Mouse (Mus musculus) left cerebral cortex, adult 2 months (tissue): ENCODE data around the gene Foxa3. TPM values are rescaled to one million over a fixed set of nuclear protein-coding genes. Genes with fewer than 3 reads are reported as not detected.
A peak's percentile ranks its signal among the peaks of the same experiment; 100 is the strongest.

Experiments
- DNase-seq, 2 experiments: peaks; one replicate each; pipeline ENCODE4 v3.0.0; 2021 to 2022; ENCODE audit warnings: low spot score in 2 of 2, mixed read lengths in 1 of 2; ENCODE audit errors: extremely low spot score in 1 of 2
- H3K27ac ChIP-seq: fragments of 200-600 bp; 2 replicates; pipeline ENCODE4 v1.8.1; 2022
- H3K4me3 ChIP-seq: fragments of 200-600 bp; 2 replicates; pipeline ENCODE4 v1.8.1; 2022
- CTCF ChIP-seq: fragments of 200-600 bp; IDR thresholded peaks from 2 replicates; pipeline ENCODE4 v1.8.1; 2022; ENCODE audit warnings: antibody characterized with exemption, mild to moderate bottlenecking, moderate library complexity
- intact Hi-C: fragments of 180-260 bp; cut with DNase I; formaldehyde crosslinking; loops from one replicate; pipeline ENCODE4 v1.15.1; 2025
- total RNA-seq, 2 experiments: library from RNA; stranded (reverse); gene quantifications; 2 replicates each; pipeline ENCODE4 v1.2.3; 2021

Foxa3 gene
- total RNA-seq, 2 experiments from 2014 or later = not detected

DNA sequence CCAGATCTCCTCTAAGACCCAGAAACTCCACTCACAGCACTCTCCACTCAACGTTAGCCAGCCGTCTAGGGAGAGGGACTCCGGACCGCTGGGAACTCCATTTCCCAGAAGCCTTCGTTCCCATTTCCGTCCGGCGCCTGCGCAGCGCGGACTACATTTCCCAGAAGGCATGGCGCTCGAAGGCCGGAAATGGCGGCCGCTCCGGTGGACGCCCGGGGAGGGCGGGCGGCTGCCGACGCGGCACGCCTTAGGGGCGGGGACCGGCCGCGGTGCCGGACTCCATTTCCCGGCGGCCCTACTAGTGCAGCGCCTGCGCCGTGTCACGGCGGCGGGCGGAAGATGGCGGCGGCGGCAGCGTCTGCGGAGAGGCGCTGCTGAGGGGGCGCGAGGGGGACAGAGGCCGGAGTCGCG lies 763 bp upstream of the Foxa3 start, which contains the start of gene Sympk:
Gene Sympk, plus strand, starts transcription at position 282 of the 411 bp plus-strand sequence.
- peak; percentile 94 to 97 for DNase-seq
- H3K4me3 ChIP-seq = peak within 1 kb of the TSS; percentile 91
- intact Hi-C loops = loop anchor here (10.0 kb wide), 1 partner anchor 341 kb away; no protein-coding TSS in a partner anchor
- no peak for TF ChIP-seq CTCF
- peak within 1 kb of the TSS; percentile 89 for H3K27ac ChIP-seq

DNA sequence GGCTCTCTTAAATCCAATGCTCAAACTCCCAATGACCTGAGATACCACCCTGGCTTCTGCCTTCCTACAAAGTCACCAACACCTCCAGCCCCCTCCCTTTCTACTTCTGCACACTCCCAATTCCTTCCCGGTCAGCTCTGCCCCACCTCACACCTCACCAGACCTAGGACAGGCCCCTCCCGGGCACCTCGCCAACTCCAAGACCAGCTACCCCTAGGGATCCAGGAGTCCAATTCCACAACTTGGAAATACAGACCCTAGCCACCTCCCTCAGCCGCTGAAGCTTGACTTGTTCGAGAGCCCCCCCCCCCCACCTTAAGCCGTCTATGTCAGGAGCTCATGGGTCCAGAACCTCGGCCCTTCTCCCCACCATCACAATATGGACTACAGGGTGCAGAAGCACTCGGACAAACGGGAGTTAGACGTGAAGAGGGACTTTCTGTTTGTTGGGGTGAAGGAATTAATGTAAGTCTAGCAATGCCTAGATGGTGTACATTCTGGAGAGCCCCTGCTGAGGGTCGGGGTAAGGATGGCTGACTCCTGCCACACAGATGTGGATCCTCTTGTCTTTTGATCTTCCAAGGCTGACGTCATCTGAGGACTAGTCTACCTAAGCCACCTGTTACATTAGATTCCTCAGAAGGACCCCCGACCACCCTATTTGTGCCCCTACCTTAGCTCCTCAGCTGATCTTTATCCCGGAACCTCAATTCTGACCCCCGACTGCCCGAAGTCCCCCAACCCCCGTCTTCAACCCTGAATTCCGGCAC lies 964 bp downstream of the Foxa3 start:
- no peak for TF ChIP-seq CTCF
- DNase-seq = no peak
- intact Hi-C loops = loop anchor here (2.0 to 10.0 kb wide), 2 partner anchors 16 to 342 kb away; no protein-coding TSS in a partner anchor
- Histone ChIP-seq H3K27ac (no peak overlapping the region), H3K4me3 (no peak overlapping the region)

DNA sequence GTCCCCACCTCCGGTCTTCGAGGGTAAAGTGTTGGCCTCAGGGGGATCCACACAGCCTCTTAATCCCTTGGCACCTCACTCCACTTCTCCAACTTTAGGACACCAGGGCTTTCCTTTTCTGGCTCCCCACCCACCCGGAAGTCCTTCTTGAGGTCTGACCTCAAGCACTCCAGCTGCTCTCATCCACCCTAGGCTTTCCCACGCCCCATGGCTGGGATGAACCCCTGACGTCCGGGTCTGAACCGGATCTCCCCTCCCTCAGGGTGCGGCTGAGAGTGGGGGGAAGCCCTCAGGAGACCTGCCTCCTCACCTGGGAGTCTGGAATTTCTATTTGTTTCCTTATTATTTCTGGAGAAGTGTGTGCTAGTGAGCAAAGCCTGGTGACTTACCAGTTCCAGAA lies 2.3 kb downstream of the Foxa3 start:
- DNase-seq = no peak
- intact Hi-C loops = loop anchor here (10.0 kb wide), 1 partner anchor 344 kb away; no protein-coding TSS in a partner anchor
- H3K4me3 ChIP-seq = no peak overlapping the region
- no peak for TF ChIP-seq CTCF
- H3K27ac ChIP-seq = no peak overlapping the region

DNA sequence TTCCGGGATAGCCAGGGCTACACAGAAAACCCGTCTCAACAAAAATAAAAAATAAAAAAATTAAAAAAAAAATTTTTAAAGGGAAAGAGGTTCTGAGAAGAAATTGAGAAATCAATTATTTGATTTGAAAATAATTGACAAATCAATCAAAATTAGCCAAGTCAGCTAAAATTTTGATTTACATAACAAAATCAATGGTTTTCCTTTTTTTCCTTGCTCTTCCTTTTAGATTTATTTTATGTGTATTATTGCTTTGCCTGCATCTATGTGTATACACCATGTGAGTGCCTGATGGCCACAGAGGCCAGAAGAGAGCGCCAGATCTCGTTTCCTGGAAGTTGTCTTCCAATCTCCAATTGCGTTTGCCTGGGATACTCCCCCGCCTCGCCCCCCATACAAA lies 5.4 kb downstream of the Foxa3 start:
- no peak for TF ChIP-seq CTCF
- DNase-seq = no peak
- intact Hi-C loops = no loop called here
- Histone ChIP-seq H3K27ac (no peak overlapping the region), H3K4me3 (no peak overlapping the region)

DNA sequence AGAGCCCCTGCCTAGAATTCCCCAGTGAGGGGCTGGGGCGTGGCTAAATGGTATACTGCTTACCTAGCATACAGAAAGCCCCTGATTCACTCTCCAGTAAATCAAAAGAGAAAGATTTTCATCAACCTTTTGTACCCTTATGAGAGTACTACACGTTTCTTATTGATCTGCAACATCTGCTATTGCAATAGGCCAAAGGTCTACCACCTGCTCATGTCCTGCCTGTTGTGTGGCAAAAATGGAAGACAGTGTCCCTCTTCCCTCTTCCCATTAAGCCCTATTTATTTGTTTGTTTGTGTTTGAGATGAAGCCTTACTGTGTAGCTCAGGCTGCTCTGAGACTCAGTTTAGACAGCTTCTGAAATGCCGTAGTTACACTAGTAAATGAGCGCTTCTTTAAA lies 7.3 kb downstream of the Foxa3 start:
- Histone ChIP-seq H3K27ac (no peak overlapping the region), H3K4me3 (no peak overlapping the region)
- no peak for DNase-seq
- intact Hi-C loops = no loop called here
- no peak for TF ChIP-seq CTCF

DNA sequence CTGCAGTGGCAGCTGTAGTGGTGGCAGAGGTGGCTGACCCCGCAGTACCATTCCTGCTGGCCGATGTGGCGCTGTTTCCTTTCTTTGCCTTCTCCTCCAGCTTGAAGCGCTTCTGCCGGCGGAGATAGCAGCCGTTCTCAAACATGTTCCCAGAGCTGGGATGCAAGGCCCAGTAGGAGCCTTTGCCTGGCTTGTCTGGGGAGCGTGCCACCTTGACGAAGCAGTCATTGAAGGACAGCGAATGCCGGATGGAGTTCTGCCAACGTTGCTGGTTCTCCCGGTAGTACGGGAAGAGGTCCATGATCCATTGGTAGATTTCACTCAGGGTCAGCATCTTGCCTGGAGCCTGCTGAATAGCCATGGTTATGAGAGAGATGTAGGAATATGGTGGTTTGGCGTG lies 8.9 kb downstream of the Foxa3 start:
- intact Hi-C loops = no loop called here
- no peak for TF ChIP-seq CTCF

DNA sequence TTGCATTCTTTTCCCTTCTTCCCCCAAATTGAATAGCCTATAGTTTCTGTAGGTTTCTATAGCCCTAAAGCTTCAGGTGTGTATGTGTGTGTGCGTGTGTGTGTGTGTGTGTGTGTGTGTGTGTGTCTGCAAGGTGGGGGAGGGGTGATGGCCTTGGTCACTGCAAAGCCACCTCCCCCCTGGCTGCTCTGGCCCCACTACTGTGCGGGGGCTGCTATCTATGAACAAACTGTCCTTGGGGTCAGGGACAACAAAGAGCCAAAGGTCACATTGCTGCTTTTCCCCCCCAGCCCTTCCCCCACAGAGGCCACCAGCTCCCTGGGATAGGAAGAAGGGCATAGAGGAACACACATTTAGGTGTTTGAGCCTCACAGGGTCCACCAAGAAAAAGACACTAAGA lies 10.5 kb downstream of the Foxa3 start:
- TF ChIP-seq CTCF = no peak
- no peak for DNase-seq
- no peak overlapping the region for H3K27ac ChIP-seq
- no peak overlapping the region for H3K4me3 ChIP-seq
- intact Hi-C loops = no loop called here

More for the DNA sequence above, 8.9 kb downstream of the Foxa3 start:
- Histone ChIP-seq H3K27ac (no peak overlapping the region), H3K4me3 (no peak overlapping the region)
- DNase-seq = no peak

DNA sequence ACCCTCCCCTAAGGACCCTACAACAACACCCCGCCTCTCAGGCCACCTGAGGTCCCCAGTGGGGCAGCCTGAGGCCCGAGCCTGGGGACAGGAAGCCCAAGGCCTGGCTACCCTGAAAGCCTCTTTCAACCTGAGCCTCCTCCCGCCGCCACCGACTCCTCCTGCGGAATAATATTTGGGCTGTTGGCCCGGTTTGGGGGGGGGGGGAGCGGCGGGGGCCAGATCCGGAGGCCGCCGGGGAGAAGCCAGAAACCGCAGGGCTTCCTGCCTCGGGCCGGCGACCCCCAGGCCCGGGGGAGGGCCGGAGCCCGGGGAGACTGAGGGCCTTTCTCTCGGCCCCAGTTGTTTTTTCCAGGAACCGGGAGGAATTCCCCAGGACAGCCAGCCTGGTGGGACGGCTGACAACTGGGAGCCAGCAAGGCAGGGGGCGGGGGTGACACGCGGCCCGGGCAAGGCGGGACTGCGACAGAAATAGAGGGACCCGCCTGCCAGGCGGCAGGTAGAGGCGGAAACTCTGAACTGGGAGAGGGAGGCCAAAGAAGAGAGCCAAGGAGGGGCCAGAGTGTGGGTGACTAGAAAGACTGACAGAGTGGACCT lies 11.2 kb downstream of the Foxa3 start:
- TF ChIP-seq CTCF = no peak
- Histone ChIP-seq H3K4me3 (peak overlapping the region; percentile 26), H3K27ac (no peak overlapping the region)
- intact Hi-C loops = no loop called here
- DNase-seq = no peak

DNA sequence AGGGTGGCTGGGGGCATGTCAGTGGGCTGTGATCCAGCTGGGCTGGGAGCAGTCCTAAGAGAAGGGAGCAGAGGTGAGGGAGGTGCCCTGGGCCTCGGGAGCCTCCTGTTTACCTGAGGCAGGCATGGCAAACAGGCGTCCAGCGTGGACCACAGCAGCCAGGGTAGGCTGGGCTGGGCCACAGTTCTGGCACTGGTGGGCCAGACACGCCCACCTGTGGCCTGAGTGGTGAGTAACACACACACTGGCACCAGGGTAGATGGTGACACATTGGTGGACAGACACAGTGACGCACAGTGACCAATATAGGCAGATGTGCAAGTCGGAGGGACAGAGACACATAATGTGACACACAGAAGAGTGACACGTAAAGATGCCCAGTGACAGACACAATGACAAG lies 12.8 kb downstream of the Foxa3 start:
- Histone ChIP-seq H3K27ac (no peak overlapping the region), H3K4me3 (no peak overlapping the region)
- no peak for TF ChIP-seq CTCF
- DNase-seq = no peak
- intact Hi-C loops = no loop called here

DNA sequence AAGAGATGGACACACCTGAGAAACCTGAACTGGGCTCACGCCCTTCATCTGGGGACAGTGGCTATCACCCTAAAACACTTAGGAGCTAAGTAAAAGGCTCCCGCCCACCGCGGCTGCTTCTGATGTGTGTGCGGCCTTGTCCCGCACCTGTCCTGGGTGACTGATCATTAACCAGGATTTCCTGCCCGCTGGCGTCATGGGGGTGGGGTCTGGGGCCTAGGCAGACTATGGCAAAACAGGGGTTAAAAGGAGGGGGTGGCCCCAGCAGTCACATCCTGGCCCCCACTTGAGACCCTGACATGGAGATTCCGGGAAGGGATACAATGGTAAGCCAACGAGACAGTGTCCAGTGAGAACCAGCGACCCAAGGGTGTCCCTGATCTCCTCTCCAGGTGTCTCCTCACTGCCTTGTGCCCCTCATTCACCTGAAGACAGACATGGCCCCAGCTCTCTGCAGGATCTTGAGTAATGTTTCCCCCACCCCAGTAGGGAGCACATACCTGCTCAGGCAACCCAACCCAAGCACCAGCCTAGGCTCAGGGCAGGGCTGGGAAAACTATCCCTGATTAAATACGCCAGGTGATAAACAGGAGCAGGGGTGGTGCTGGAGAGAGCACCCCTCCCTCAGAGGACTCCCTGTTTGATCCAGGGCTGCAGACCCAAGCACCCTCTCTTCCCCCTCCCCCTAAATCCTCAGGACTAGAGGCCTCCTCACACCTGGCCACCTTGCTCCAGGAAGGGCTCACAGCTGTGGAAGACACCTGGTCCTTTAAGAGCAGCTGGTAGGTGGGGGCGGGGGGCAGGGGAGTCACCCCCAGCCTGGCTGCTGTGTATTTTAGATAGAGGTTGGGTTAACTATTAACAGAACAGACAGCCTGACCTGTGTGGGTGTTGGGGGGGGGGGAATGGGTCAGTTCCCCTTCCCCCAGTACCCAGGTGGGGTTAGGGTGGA lies 16.0 kb downstream of the Foxa3 start:
- DNase-seq = no peak
- H3K4me3 ChIP-seq = no peak overlapping the region
- no peak overlapping the region for H3K27ac ChIP-seq
- intact Hi-C loops = loop anchor here (2.0 to 10.0 kb wide), 2 partner anchors 15 to 707 kb away; partner anchors contain the start of genes Foxa3 and Tomm40
- no peak for TF ChIP-seq CTCF

DNA sequence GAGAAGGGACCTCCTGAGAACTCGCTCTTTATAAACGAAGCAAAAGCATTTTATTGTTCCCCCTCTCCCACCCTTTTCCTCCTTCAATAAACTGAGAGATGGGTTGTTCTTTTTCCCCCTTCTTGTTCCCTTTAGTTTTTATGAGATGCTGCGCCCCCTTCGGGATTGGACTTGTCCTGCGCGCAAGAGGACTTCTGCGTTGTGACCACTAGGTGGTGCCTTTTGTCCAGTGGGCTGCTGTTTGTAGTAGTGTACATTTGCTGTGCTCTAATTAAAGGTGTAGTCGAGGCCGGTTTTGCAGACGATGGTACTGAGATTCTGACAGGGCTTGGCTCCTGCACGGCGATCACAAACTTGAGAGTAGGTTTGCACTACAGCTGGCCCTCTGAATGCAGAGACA lies 16.9 kb downstream of the Foxa3 start:
- TF ChIP-seq CTCF = peak; percentile 99
- intact Hi-C loops = loop anchor here (2.0 to 10.0 kb wide), 2 partner anchors 16 to 708 kb away; partner anchors contain the start of genes Foxa3 and Tomm40
- no peak overlapping the region for H3K27ac ChIP-seq
- H3K4me3 ChIP-seq = no peak overlapping the region
- DNase-seq = peak; percentile 81 to 84
